Mouse (Mus musculus): ENCODE data around the gene Zfp619. TPM values are rescaled to one million over a fixed set of nuclear protein-coding genes. Genes with fewer than 3 reads are reported as not detected.

Gene Zfp619
- polyA plus RNA-seq, 1 experiment from 2014 or later, result 1.4 TPM

Other genes with a start within 250 kb of the Zfp619 start
- not detected in 2 replicates for gene Gm5114, start 104.6 kb upstream of the Zfp619 start, polyA plus RNA-seq (2015; fragmentation: Nextera tagmentation; extraction: Ambion mirVana)